Mouse (Mus musculus): ENCODE results near the gene Mxi1.
A peak's percentile ranks its signal among the peaks of the same experiment; 100 is the strongest.

Mxi1 gene

GRCm38 (mm10) chr19:53322438-53323048, 12.2 kb downstream of the Mxi1 start:
- no peak for DNase-seq (ENCODE audit: low spot score in 2 of 2)

- no peak for DNase-seq (ENCODE audit: low spot score in 2 of 2)
Observed at GRCm38 (mm10) chr19:53324866-53325265, 14.5 kb downstream of the Mxi1 start.

GRCm38 (mm10) chr19:53325578-53326295, 15.4 kb downstream of the Mxi1 start:
- DNase-seq (ENCODE audit: low spot score in 2 of 2): peak in 1 of 2 experiments; percentile 27

- DNase-seq (ENCODE audit: low spot score in 2 of 2): peak in 1 of 2 experiments; percentile 47
Observed at GRCm38 (mm10) chr19:53328116-53328515, 17.8 kb downstream of the Mxi1 start.

- DNase-seq (ENCODE audit: low spot score in 2 of 2): peak; percentile 80 to 88
Observed at GRCm38 (mm10) chr19:53329221-53329991, 19.1 kb downstream of the Mxi1 start.

- peak; percentile 20 to 35 for DNase-seq (ENCODE audit: low spot score in 2 of 2)
Observed at GRCm38 (mm10) chr19:53329992-53330381, 19.7 kb downstream of the Mxi1 start.

- DNase-seq (ENCODE audit: low spot score in 2 of 2): no peak
Observed at GRCm38 (mm10) chr19:53331882-53332500, 21.7 kb downstream of the Mxi1 start.

- DNase-seq (ENCODE audit: low spot score in 2 of 2): no peak
Observed at GRCm38 (mm10) chr19:53333730-53334129, 23.4 kb downstream of the Mxi1 start.

GRCm38 (mm10) chr19:53335241-53335640, 24.9 kb downstream of the Mxi1 start:
- DNase-seq (ENCODE audit: low spot score in 2 of 2): no peak

GRCm38 (mm10) chr19:53340423-53340822, 30.1 kb downstream of the Mxi1 start:
- no peak for DNase-seq (ENCODE audit: low spot score in 2 of 2)

GRCm38 (mm10) chr19:53343174-53343881, 33.0 kb downstream of the Mxi1 start:
- DNase-seq (ENCODE audit: low spot score in 2 of 2): no peak

- no peak for DNase-seq (ENCODE audit: low spot score in 2 of 2)
Observed at GRCm38 (mm10) chr19:53344062-53344461, 33.7 kb downstream of the Mxi1 start.

- no peak for DNase-seq (ENCODE audit: low spot score in 2 of 2)
Observed at GRCm38 (mm10) chr19:53345766-53346165, 35.4 kb downstream of the Mxi1 start.

- DNase-seq (ENCODE audit: low spot score in 2 of 2): no peak
Observed at GRCm38 (mm10) chr19:53353864-53354263, 43.5 kb downstream of the Mxi1 start.

GRCm38 (mm10) chr19:53354271-53355000, 44.1 kb downstream of the Mxi1 start:
- no peak for DNase-seq (ENCODE audit: low spot score in 2 of 2)

GRCm38 (mm10) chr19:53355065-53355464, 44.7 kb downstream of the Mxi1 start:
- no peak for DNase-seq (ENCODE audit: low spot score in 2 of 2)

GRCm38 (mm10) chr19:53359160-53360033, 49.1 kb downstream of the Mxi1 start:
- no peak for DNase-seq (ENCODE audit: low spot score in 2 of 2)

GRCm38 (mm10) chr19:53360265-53360958, 50.1 kb downstream of the Mxi1 start:
- no peak for DNase-seq (ENCODE audit: low spot score in 2 of 2)

- DNase-seq (ENCODE audit: low spot score in 2 of 2): peak; percentile 10 to 42
Observed at GRCm38 (mm10) chr19:53362967-53363366, 52.6 kb downstream of the Mxi1 start.

Measured in natural killer cell, adult 2 months (primary cell).